Mouse (Mus musculus): ENCODE data around the gene Nek10. TPM values are rescaled to one million over a fixed set of nuclear protein-coding genes. Genes with fewer than 3 reads are reported as not detected.
"Not testable (repeated sequence)": the region's sequence is repeated elsewhere in the genome, so short reads cannot be mapped to it uniquely, and the experiment has no call there.

Nek10 gene
- total RNA-seq, 2 experiments from 2014 or later = not detected

DNA sequence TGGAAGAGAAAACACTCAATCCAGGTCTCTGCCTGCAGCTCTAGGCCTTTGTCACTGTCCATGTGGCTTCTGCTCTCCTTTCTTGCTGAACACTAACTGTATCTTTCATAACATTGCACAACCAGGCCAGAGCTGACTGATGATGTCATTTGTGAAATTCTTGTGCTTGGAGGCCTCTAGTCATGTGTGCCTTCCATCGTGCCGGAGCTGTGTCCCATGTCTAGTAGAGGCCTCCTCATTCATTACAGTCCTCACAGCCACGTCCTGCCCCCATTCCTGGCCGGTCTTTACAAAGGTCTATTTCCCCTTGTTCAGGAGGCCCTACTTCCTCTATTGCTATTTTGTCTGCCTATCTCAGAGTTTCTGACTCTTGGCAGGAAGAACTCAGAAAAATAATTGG is 167.8 kb downstream of the Nek10 start:
- no peak for ATAC-seq (replicated peaks; ENCODE audit: low FRiP score, poor library complexity, severe bottlenecking)

DNA sequence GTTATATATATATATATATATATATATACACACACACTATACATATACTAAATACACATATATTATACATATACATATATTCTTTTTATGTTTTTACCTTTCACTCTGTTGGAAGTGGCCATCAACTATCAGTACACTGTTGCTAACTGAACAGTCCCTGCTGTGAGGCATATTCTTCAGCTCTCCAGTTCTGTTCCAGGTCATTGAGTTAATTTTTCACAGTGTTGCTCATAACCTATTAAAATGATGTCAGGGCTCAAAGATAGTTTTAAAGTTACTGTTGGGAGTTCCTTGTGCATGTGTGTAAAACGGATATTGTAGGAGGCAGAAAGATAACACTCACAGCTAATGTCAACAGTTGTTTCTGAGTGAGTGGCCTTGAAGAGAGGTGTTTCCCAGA is 170.9 kb downstream of the Nek10 start:
- no peak for ATAC-seq (replicated peaks; ENCODE audit: low FRiP score, poor library complexity, severe bottlenecking)

DNA sequence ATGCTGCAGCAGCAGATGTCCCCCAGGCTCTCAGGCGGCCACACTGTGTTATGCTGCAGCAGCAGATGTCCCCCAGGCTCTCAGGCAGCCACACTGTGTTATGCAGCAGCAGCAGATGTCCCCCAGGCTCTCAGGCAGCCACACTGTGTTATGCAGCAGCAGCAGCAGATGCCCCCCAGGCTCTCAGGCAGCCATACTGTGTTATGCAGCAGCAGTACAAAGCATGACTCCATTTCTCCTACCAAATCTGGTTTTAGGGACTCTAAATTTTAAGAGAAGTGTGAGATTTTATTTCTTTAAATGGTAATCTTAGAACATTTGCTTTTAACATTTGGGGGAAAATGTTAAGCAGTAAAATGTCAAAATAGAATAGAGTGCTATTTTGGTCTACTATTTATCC is 180.9 kb downstream of the Nek10 start:
- ATAC-seq (replicated peaks; ENCODE audit: low FRiP score, poor library complexity, severe bottlenecking) = not testable (repeated sequence)

DNA sequence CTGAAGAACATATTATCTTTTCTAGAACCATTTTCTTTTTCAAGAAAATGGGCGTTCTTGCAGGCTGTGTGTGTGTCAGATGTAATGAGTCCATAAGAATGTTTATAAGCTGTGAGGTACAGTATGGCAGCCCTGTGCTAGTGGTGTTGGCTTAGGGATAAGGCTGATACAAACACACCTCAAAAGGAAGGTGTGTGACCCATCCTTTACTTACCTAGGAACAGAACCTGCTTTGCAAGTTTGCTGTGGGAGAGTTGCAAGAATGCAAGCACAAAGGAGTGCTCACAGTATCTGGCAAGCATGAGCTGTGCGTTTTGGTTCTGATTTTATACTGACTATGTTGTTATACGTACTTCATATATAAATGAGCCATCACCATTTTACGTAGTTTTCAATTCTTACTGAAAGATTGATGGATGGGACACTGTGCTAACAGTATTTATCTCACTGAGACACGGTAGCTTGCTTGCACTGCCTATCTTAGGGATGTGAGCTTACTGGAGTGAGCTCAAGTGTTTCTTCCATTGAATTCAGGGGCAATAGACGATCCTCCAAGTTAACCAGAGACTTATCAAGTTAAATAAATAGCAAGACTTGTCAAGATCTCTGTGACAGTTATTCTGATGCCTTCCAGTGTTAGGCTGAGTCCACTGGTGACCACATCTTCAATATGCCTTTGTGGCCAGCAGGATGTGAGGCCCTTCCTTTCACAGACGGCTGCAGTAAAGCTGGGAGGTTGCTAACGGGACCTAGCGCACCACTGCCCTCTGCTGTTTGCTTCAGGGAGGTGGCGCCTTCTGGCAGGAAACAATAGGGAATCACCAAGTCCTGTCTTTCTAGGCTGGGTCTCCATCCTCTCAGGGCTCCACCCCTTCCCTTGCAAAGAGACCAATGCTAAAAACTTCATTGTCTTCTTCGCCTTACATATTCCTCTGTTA is 181.8 kb downstream of the Nek10 start:
- no peak for ATAC-seq (replicated peaks; ENCODE audit: low FRiP score, poor library complexity, severe bottlenecking)

- ATAC-seq (replicated peaks; ENCODE audit: low FRiP score, poor library complexity, severe bottlenecking) = no peak
These were observed 184.2 kb downstream of the Nek10 start for GRCm38 (mm10) chr14:14987403-14987802.

- no peak for ATAC-seq (replicated peaks; ENCODE audit: low FRiP score, poor library complexity, severe bottlenecking)
These were observed 188.4 kb downstream of the Nek10 start for GRCm38 (mm10) chr14:14991642-14992041.

DNA sequence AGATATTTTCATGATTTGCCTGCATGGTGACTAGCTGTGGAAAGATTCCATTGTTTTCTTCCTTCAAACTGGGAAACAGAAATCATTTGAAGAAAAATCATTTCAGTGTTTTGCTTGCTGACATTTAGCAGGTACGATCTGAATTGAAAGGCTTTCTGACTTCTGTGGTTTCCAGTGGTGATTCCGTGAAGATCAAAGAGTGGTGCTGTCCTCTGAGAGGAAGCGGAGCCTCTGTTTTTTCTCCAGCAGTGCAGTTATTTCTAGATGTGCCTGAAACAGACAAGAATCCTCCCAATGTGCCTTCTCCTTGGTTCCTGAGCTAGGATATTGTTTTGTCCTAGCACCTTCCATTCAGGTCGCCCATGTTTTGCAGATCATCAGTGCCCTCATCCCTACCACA is 208.2 kb downstream of the Nek10 start:
- no peak for ATAC-seq (replicated peaks; ENCODE audit: low FRiP score, poor library complexity, severe bottlenecking)

GRCm38 (mm10) chr14:15014799-15015198 is 211.6 kb downstream of the Nek10 start:
- no peak for ATAC-seq (replicated peaks; ENCODE audit: low FRiP score, poor library complexity, severe bottlenecking)

DNA sequence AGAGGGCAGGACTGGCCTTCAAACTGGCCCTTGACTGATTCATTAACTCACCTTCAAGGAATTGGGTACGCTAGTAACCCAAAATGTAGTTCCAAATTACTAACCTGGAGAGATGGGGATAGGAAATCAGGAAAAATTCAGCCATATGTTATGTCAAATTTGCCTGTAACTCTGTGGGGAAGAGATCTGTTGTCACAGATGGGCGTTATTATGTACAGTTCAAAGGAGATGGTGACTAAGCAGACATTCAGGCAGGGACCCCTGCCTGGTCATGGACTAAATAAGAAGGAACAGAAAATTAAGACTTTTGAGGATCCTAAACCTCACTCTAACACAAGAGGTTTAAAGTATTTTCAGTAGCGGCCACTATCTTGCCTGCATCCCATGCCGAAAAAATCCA is 227.4 kb downstream of the Nek10 start:
- not testable (repeated sequence) for ATAC-seq (replicated peaks; ENCODE audit: low FRiP score, poor library complexity, severe bottlenecking)

DNA sequence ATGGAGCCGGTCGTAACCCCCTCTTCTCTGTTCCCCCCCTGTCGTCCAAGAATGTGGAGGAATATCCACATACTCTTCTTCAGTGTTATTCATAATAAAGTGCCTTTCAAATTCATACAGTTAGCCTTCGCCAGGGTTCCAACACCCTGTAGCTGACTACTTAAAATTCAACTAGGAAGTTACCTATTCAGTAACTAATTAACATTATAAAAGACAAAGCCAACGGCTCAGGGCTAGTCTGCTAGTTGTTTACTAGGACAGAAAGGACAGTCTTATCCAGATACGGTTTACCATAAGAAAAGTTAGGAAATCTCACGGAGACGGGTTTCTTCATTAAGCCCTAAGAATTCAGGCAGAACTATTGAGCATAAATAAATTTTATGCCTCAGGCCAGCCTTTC is 231.4 kb downstream of the Nek10 start:
- ATAC-seq (replicated peaks; ENCODE audit: low FRiP score, poor library complexity, severe bottlenecking) = not testable (repeated sequence)

DNA sequence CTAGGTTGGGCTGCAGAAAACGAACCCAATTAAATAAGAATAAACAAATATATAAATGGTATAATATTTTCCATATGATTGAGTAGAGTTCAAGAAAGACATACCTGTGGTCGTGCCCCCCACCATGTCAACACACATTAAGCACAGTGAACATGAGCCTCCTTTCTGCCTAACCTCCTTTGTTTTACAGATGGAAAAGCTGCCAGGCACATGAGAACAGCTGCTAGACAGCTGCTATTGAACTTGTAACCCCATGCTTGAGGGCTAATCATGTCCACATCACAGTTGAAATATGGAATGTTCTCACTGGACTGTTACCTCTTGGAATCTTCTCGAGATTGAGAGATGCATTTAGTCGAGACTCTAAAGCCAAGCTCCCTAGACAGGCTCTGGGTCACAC is 245.0 kb downstream of the Nek10 start:
- ATAC-seq (replicated peaks; ENCODE audit: low FRiP score, poor library complexity, severe bottlenecking) = no peak

GRCm38 (mm10) chr14:15061496-15061895 is 258.3 kb downstream of the Nek10 start:
- ATAC-seq (replicated peaks; ENCODE audit: low FRiP score, poor library complexity, severe bottlenecking) = no peak

Other genes starting within 250 kb of the Nek10 start
- gene Slc4a7, start 101.1 kb upstream of the Nek10 start, total RNA-seq (2015; ENCODE audit: low replicate concordance) = 5.4 and 13.7 TPM in 2 replicates
- gene Slc4a7, start 101.1 kb upstream of the Nek10 start, total RNA-seq (2017; ENCODE audit: low replicate concordance) = 5.8 and 10.6 TPM in 2 replicates

Measured in erythroid progenitor cell, adult 5-6 weeks (primary cell).